Mouse (Mus musculus): ENCODE results near the gene Fmo5. TPM values are rescaled to one million over a fixed set of nuclear protein-coding genes. Genes with fewer than 3 reads are reported as not detected.
A peak's percentile ranks its signal among the peaks of the same experiment; 100 is the strongest.

Gene Fmo5
- polyA plus RNA-seq, 1 experiment: 9.9 TPM

DNA sequence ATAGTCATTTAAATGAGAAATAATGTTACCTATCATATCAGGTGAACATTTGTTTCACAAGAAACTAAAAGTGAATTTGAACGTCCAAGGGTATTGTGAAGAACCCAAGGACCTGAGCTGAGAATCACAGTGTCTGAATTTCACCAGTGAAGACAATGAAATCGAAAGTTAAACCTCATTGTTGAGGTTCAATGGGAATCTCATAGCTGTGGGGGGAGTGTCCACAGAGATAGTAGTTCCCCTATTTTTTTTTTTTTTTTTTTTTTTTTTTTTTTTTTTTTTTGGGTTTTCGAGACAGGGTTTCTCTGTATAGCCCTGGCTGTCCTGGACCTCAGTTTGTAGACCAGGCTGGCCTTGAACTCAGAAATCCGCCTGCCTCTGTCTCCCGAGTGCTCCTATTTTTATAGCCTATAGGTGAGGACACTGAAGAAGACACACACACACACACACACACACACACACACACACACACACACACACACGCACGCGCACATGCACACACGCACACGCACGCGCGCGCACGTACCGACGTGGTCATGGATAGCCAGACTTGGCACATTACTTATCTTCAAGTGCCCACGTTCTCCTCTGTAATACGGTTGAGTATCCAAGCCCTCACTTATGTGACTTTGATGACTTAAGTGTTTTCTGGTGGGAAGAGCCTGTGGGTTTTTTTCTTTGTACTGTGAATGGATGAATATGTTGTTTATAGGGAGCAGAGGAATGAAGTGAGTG, 11.3 kb upstream of the Fmo5 start:
- no peak for DNase-seq
- WGBS: 93% methylated on average over 19 of the region's 19 CpGs

DNA sequence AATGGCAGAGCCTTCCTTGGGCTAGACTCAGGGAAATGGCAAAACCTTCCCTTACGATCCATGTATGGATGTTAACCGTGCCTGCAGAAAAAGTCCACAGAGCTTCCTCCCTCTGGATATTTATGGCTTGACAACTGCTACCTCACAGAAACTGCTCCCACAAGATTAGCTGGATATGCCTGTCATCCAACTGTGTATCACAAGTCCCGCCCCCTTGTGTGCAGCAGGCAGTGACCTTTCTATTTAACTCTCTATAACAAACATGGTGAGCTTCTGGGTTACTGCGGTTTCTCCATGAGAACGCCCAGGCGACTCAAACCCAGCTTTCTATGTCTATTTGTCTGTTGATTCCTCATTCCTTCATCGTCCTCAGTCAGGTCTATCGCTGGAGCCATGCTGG, 10.7 kb upstream of the Fmo5 start:
- no peaks in the 10 kb centered on the region for H3K36me3 ChIP-seq (ENCODE audit: control insufficient read depth, insufficient read depth, low read length)
- DNase-seq: no peak
- H3K4me3 ChIP-seq (ENCODE audit: insufficient read depth, low read depth, low read length): no peak overlapping the region
- no peaks in the 10 kb centered on the region; the same call in 1 of the 2 replicates for H3K27me3 ChIP-seq (replicated peaks; ENCODE audit: control insufficient read depth, insufficient read depth, low read length)
- WGBS: 84% methylated on average over 8 of the region's 8 CpGs
- H3K27ac ChIP-seq (ENCODE audit: insufficient read depth, low read depth, low read length): no peak overlapping the region
- no peaks in the 10 kb centered on the region for H3K4me1 ChIP-seq (ENCODE audit: control insufficient read depth, insufficient read depth, low read length)
- TF ChIP-seq POLR2A (IDR thresholded peaks at IDR 0.05; ENCODE audit: low read depth, low read length) (no peak), CTCF (conservative IDR thresholded peaks at IDR 0.05; ENCODE audit: insufficient read depth, insufficient read length, low read depth, low read length) (no peak)

More for the DNA sequence above, 11.3 kb upstream of the Fmo5 start:
- H3K4me3 ChIP-seq (ENCODE audit: insufficient read depth, low read depth, low read length): no peak overlapping the region
- H3K36me3 ChIP-seq (ENCODE audit: control insufficient read depth, insufficient read depth, low read length): no peaks in the 10 kb centered on the region
- TF ChIP-seq POLR2A (IDR thresholded peaks at IDR 0.05; ENCODE audit: low read depth, low read length) (no peak), CTCF (conservative IDR thresholded peaks at IDR 0.05; ENCODE audit: insufficient read depth, insufficient read length, low read depth, low read length) (no peak)
- no peaks in the 10 kb centered on the region for H3K4me1 ChIP-seq (ENCODE audit: control insufficient read depth, insufficient read depth, low read length)
- H3K27ac ChIP-seq (ENCODE audit: insufficient read depth, low read depth, low read length): no peak overlapping the region
- no peaks in the 10 kb centered on the region; the same call in 1 of the 2 replicates for H3K27me3 ChIP-seq (replicated peaks; ENCODE audit: control insufficient read depth, insufficient read depth, low read length)

DNA sequence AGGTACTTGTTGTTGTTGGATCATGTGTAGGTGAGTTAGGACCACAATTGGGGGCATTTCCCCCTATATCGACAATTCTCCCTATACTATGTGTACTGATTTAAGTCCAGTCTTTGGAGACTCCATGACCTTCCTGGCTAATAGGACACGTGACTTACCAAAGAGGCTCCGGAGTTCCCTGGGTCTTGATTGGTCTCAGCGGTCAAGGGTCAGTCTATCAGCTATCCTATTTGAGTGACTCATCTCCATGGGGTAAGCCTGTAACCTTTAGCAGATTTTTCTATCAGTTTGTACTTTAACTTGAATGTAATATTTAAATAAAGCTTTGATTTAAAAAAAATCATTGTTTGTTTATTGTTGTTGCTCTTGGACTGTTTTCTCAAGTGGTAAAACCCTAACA, 7.9 kb upstream of the Fmo5 start:
- TF ChIP-seq CTCF (conservative IDR thresholded peaks at IDR 0.05; ENCODE audit: insufficient read depth, insufficient read length, low read depth, low read length) (no peak), POLR2A (IDR thresholded peaks at IDR 0.05; ENCODE audit: low read depth, low read length) (no peak)
- 87% methylated on average over 4 of the region's 4 CpGs for WGBS
- no peak overlapping the region for H3K4me3 ChIP-seq (ENCODE audit: insufficient read depth, low read depth, low read length)
- H3K36me3 ChIP-seq (ENCODE audit: control insufficient read depth, insufficient read depth, low read length): no peaks in the 10 kb centered on the region
- H3K4me1 ChIP-seq (ENCODE audit: control insufficient read depth, insufficient read depth, low read length): peaks cover 7% of the 10 kb centered on the region; the same call in 1 of the 2 replicates
- no peaks in the 10 kb centered on the region; the same call in 1 of the 2 replicates for H3K27me3 ChIP-seq (replicated peaks; ENCODE audit: control insufficient read depth, insufficient read depth, low read length)
- DNase-seq: no peak
- no peak overlapping the region for H3K27ac ChIP-seq (ENCODE audit: insufficient read depth, low read depth, low read length)

DNA sequence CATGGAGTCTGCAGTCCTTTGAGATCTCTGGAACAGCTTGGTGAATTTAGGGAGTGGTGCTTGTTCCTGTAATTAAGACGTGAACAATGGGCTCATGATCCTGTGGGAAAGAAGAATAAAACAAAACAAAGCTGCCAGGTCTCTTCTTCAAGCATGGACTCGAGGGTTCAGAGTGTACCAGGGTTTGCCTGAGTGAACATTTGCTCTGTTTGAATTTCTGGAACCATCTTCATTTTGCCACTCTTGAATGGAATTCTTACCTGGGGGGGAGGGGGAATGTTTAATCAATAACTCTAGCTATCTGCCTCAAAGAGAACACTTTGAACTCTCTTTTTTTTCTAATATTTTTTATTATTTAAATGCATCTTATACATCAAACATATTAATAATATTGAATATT, 4.0 kb upstream of the Fmo5 start:
- Histone ChIP-seq H3K4me3 (ENCODE audit: insufficient read depth, low read depth, low read length) (no peak overlapping the region), H3K27ac (ENCODE audit: insufficient read depth, low read depth, low read length) (peak overlapping the region; percentile 11; the same call in 1 of the 2 replicates), H3K4me1 (ENCODE audit: control insufficient read depth, insufficient read depth, low read length) (peaks cover 18% of the 10 kb centered on the region; the same call in 1 of the 2 replicates), H3K36me3 (ENCODE audit: control insufficient read depth, insufficient read depth, low read length) (no peaks in the 10 kb centered on the region), H3K27me3 (replicated peaks; ENCODE audit: control insufficient read depth, insufficient read depth, low read length) (no peaks in the 10 kb centered on the region; the same call in 1 of the 2 replicates)
- peak; percentile 85 for DNase-seq
- TF ChIP-seq POLR2A (IDR thresholded peaks at IDR 0.05; ENCODE audit: low read depth, low read length): no peak
- TF ChIP-seq CTCF (conservative IDR thresholded peaks at IDR 0.05; ENCODE audit: insufficient read depth, insufficient read length, low read depth, low read length): no peak
- WGBS: 36% methylated on average over 2 of the region's 2 CpGs

DNA sequence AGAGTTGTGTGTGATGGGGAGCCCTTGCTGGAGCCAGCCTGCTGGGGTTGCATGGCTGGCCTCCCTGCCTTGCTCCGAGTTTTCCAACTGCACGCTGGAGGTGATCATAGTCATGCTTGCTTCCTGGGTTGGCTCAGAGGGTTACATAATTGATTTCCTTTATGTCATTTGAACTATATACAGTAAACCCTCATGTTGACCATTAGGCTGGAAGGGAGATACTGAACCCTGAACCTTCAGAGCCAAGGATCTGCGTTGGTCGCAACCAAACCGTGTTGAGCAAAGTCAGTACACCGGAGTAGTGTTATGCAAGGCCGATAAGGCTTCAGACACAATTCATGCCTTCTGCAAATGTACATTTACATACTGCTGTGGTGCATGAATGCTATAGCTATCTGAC, 711 bp upstream of the Fmo5 start:
- H3K4me1 ChIP-seq (ENCODE audit: control insufficient read depth, insufficient read depth, low read length): peaks cover 18% of the 10 kb centered on the region; the same call in 1 of the 2 replicates
- WGBS: 53% methylated on average over 7 of the region's 7 CpGs
- no peak overlapping the region for H3K4me3 ChIP-seq (ENCODE audit: insufficient read depth, low read depth, low read length)
- TF ChIP-seq POLR2A (IDR thresholded peaks at IDR 0.05; ENCODE audit: low read depth, low read length): no peak
- peak overlapping the region; percentile 89 for H3K27ac ChIP-seq (ENCODE audit: insufficient read depth, low read depth, low read length)
- no peaks in the 10 kb centered on the region for H3K36me3 ChIP-seq (ENCODE audit: control insufficient read depth, insufficient read depth, low read length)
- no peaks in the 10 kb centered on the region for H3K27me3 ChIP-seq (replicated peaks; ENCODE audit: control insufficient read depth, insufficient read depth, low read length)
- no peak for DNase-seq

DNA sequence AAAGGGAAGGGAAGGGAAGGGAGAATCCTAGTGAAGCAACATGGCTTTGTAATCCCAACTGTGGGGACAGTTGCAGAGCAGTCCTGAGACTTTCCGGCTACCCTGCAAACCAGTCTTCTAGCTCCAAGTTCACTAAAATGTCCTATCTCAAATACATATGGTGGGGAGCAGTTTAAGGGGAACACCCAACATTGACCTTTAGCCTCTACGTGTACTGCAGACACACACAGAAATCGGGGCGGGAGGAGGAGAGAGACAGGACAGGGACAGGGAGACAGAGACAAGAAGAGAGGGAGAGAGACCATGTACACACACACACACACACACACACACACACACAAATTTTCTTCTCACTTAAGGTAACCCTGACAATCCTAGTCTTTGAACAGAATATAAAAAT, 1.3 kb downstream of the Fmo5 start:
- no peak overlapping the region for H3K4me3 ChIP-seq (ENCODE audit: insufficient read depth, low read depth, low read length)
- DNase-seq: peak; percentile 25

DNA sequence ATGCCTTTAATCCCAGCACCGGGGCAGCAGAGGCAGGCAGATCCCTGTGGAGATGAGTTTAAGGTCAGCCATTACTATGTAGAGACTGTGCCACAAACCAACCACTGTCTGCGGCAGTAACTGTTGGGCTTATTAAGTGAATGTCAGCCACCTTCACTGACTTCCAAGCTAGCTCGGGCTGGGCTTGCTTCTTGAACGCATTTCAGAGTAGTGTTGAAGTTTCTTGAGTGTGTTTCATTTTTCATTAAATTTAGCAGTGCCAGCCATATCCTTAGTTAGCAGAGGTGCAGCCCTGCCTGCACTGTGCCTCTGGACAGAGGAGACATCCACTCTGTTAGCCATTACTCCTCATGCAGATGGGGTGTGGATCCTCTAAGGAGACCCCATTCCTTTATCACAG, 2.1 kb downstream of the Fmo5 start:
- no peak overlapping the region for H3K27ac ChIP-seq (ENCODE audit: insufficient read depth, low read depth, low read length)
- 95% methylated on average over 4 of the region's 4 CpGs for WGBS
- no peaks in the 10 kb centered on the region for H3K27me3 ChIP-seq (replicated peaks; ENCODE audit: control insufficient read depth, insufficient read depth, low read length)
- H3K4me1 ChIP-seq (ENCODE audit: control insufficient read depth, insufficient read depth, low read length): peaks cover 11% of the 10 kb centered on the region; the same call in 1 of the 2 replicates
- no peaks in the 10 kb centered on the region; the same call in 1 of the 2 replicates for H3K36me3 ChIP-seq (ENCODE audit: control insufficient read depth, insufficient read depth, low read length)
- H3K4me3 ChIP-seq (ENCODE audit: insufficient read depth, low read depth, low read length): no peak overlapping the region
- DNase-seq: no peak
- no peak for TF ChIP-seq POLR2A (IDR thresholded peaks at IDR 0.05; ENCODE audit: low read depth, low read length)
- TF ChIP-seq CTCF (conservative IDR thresholded peaks at IDR 0.05; ENCODE audit: insufficient read depth, insufficient read length, low read depth, low read length): no peak

More for the DNA sequence above, 1.3 kb downstream of the Fmo5 start:
- Histone ChIP-seq H3K36me3 (ENCODE audit: control insufficient read depth, insufficient read depth, low read length) (no peaks in the 10 kb centered on the region), H3K4me1 (ENCODE audit: control insufficient read depth, insufficient read depth, low read length) (peaks cover 11% of the 10 kb centered on the region; the same call in 1 of the 2 replicates), H3K27ac (ENCODE audit: insufficient read depth, low read depth, low read length) (no peak overlapping the region), H3K27me3 (replicated peaks; ENCODE audit: control insufficient read depth, insufficient read depth, low read length) (no peaks in the 10 kb centered on the region)
- TF ChIP-seq CTCF (conservative IDR thresholded peaks at IDR 0.05; ENCODE audit: insufficient read depth, insufficient read length, low read depth, low read length): no peak
- TF ChIP-seq POLR2A (IDR thresholded peaks at IDR 0.05; ENCODE audit: low read depth, low read length): no peak
- WGBS: 46% methylated on average over 4 of the region's 4 CpGs

Data from kidney, adult 2 months (tissue).